Mouse (Mus musculus): ENCODE measurements around the gene Prpf8.

GRCm38 (mm10) chr11:75531469-75532242 lies 45.0 kb downstream of the Prpf8 start, which contains the start of gene Slc43a2:
- TF ChIP-seq GATA1 (IDR thresholded peaks at IDR 0.05; ENCODE audit: borderline replicate concordance, low read length) (no peak), FLI1 (IDR thresholded peaks at IDR 0.05; ENCODE audit: low read length) (no peak; the same call in 1 of the 2 replicates)
